Mouse (Mus musculus) heart, embryonic 14.5 days (tissue): ENCODE results near the gene Gria1. TPM values are rescaled to one million over a fixed set of nuclear protein-coding genes. Genes with fewer than 3 reads are reported as not detected.

ENCODE experiments used
- ATAC-seq: fragments of 200-750 bp; cut with Nextera tagmentation; 2 replicates; pipeline ENCODE4 v1.8.0; 2017; ENCODE audit warnings: low read depth, moderate TSS enrichment; ENCODE audit not compliant: insufficient number of reproducible peaks, insufficient read depth, low FRiP score
- H3K27ac ChIP-seq, 2 experiments: fragments of 200-500 bp in 1 of 2; fragments of 300-500 bp in 1 of 2; sonication (generic) in 1 of 2; replicated peaks in 1 of 2; 2 replicates each; pipeline ENCODE4 v1.5.1; 2012 to 2014; ENCODE audit warnings: low read depth in 2 of 2, low read length in 2 of 2, control low read depth in 1 of 2, mild to moderate bottlenecking in 1 of 2, mixed read lengths in 1 of 2; ENCODE audit not compliant: control insufficient read depth in 1 of 2, insufficient read depth in 1 of 2
- H3K27me3 ChIP-seq: fragments of 300-500 bp; sonication (generic); 2 replicates; pipeline ENCODE4 v1.6.1; 2014; ENCODE audit warnings: mild to moderate bottlenecking, low read length, control low read depth; ENCODE audit not compliant: control insufficient read depth, insufficient read depth
- H3K36me3 ChIP-seq: fragments of 300-500 bp; sonication (generic); 2 replicates; pipeline ENCODE4 v1.6.1; 2014; ENCODE audit warnings: mild to moderate bottlenecking, control low read depth, low read length, mixed read lengths; ENCODE audit not compliant: control insufficient read depth, insufficient read depth
- H3K4me1 ChIP-seq, 2 experiments: fragments of 200-500 bp in 1 of 2; fragments of 300-500 bp in 1 of 2; sonication (generic) in 1 of 2; 2 replicates each; pipeline ENCODE4 v1.6.1; 2012 to 2014; ENCODE audit warnings: low read length in 2 of 2, control low read depth in 1 of 2, mixed read lengths in 1 of 2; ENCODE audit not compliant: control insufficient read depth in 2 of 2, insufficient read depth in 2 of 2
- H3K4me2 ChIP-seq: fragments of 300-500 bp; sonication (generic); 2 replicates; pipeline ENCODE4 v1.6.1; 2014; ENCODE audit warnings: mild to moderate bottlenecking, low read length
- H3K4me3 ChIP-seq, 2 experiments: fragments of 200-500 bp in 1 of 2; fragments of 300-500 bp in 1 of 2; sonication (generic) in 1 of 2; 2 replicates each; pipeline ENCODE4 v1.5.1; 2012 to 2014; ENCODE audit warnings: low read length in 2 of 2, mild to moderate bottlenecking in 2 of 2, control low read depth in 1 of 2, low read depth in 1 of 2, moderate library complexity in 1 of 2; ENCODE audit not compliant: control insufficient read depth in 1 of 2, insufficient read depth in 1 of 2
- H3K9ac ChIP-seq: fragments of 300-500 bp; sonication (generic); 2 replicates; pipeline ENCODE4 v1.6.1; 2014; ENCODE audit warnings: mild to moderate bottlenecking, low read length
- H3K9me3 ChIP-seq: fragments of 300-500 bp; sonication (generic); 2 replicates; pipeline ENCODE4 v1.6.1; 2016; ENCODE audit warnings: low read length, control low read depth; ENCODE audit not compliant: control insufficient read depth
- WGBS: fragments of 180-500 bp; shearing (Covaris S2); extraction: QIAGEN DNeasy Blood & Tissue Kit; methylation state at CpG from one replicate; pipeline ENCODE4 v1.1.7; 2014; 5-methylcytosine and 5-hydroxymethylcytosine counted together
- polyA plus RNA-seq: library from polyadenylated mRNA; unstranded; fragments of >200 nt; fragmentation: Nextera tagmentation; extraction: Ambion mirVana; gene quantifications from 2 replicates; pipeline ENCODE4 v1.2.1, GENCODE M21; 2014

Gria1 gene
- polyA plus RNA-seq, 1 experiment from 2014 or later, result 5.9 TPM

DNA sequence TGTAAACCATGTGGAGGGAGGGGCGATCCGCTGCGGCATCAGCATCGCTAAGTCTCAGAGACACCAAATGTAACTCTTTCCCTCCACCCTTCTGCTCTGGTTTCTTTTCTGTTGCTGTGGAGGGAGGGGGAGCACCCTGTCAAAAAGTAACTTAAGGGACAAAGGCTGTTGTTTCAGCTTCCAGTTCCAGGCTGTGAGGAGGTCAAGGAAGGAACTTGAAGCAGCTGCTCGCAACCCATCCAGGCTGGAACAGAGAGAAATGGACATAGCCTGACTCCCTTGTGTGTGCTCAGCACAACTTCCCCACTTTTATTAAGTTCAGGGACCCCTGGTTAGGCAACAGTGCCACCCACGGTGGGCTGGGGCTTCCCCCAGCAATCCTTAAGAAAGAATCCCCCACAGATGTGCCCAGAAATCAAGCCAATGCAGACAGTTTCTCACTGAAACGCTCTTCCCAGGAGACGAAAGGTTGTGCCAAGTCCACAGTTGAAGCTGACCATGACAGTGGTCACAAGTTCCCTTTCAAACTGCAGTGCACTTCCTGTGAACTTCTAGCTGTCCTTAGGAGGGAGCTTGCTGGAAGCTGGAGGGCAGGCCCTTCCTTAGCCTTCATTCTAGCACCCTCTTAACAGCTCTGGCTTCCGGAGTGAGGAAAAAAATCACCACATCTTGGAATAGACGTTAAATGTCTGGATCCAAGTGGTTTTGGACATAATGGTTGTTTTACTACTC lies 190.2 kb downstream of the Gria1 start:
- H3K9ac ChIP-seq, result no peak overlapping the region
- ATAC-seq, result no peak
- H3K36me3 ChIP-seq, result no peaks in the 10 kb centered on the region
- no peaks in the 10 kb centered on the region for H3K27me3 ChIP-seq
- no peak overlapping the region for H3K4me3 ChIP-seq
- peaks cover under 1% of the 10 kb centered on the region; the same call in 1 of the 2 replicates for H3K9me3 ChIP-seq
- 57% methylated on average over 10 of the region's 10 CpGs for WGBS
- peaks cover 0 to 5% of the 10 kb centered on the region in 2 experiments; a peak in 2 of 4 replicates for H3K4me1 ChIP-seq
- H3K27ac ChIP-seq, result no peak overlapping the region
- no peak overlapping the region for H3K4me2 ChIP-seq

GRCm38 (mm10) chr11:57204371-57204770 lies 193.2 kb downstream of the Gria1 start:
- H3K4me1 ChIP-seq, result peaks cover 0 to 5% of the 10 kb centered on the region in 2 experiments; a peak in 2 of 4 replicates
- H3K27ac ChIP-seq, result no peak overlapping the region
- ATAC-seq, result no peak
- H3K36me3 ChIP-seq, result no peaks in the 10 kb centered on the region
- H3K27me3 ChIP-seq, result no peaks in the 10 kb centered on the region
- H3K9ac ChIP-seq, result no peak overlapping the region
- H3K4me3 ChIP-seq, result no peak overlapping the region
- H3K4me2 ChIP-seq, result no peak overlapping the region
- WGBS, result 50% methylated on average over 6 of the region's 6 CpGs
- no peaks in the 10 kb centered on the region for H3K9me3 ChIP-seq

DNA sequence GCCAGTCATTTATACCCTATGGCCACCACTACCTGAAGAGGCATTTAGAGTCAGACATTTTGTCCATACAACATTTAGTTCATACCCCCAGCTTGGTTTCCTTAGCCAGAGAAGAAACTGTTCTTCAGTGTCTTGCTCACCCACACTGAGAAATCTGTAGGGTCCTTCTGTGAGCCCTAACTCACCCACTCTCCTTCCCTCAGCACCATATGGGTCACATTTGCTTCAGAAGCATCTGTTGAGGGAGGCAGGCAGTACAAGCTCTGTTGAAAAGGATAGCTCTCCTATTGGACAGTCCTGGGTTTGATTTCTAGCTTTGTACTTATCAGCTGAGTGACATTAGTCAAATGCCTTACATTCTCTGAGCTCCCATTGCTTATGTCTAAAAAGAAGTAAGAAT lies 196.1 kb downstream of the Gria1 start:
- H3K4me1 ChIP-seq, result 0 out of 4 replicates have a peak, but pooled peaks cover 0 to 3% of the 10 kb centered on the region in 2 experiments
- no peaks in the 10 kb centered on the region for H3K27me3 ChIP-seq
- H3K27ac ChIP-seq, result no peak overlapping the region
- no peak overlapping the region for H3K9ac ChIP-seq
- H3K9me3 ChIP-seq, result no peaks in the 10 kb centered on the region
- no peaks in the 10 kb centered on the region for H3K36me3 ChIP-seq
- no peak overlapping the region for H3K4me3 ChIP-seq
- ATAC-seq, result no peak
- H3K4me2 ChIP-seq, result no peak overlapping the region

- WGBS, result 90% methylated on average over 7 of the region's 7 CpGs
- 0 out of 4 replicates have a peak, but pooled peaks cover 0 to 3% of the 10 kb centered on the region in 2 experiments for H3K4me1 ChIP-seq
- H3K9ac ChIP-seq, result no peak overlapping the region
Measured at GRCm38 (mm10) chr11:57214079-57214478, 202.9 kb downstream of the Gria1 start.

GRCm38 (mm10) chr11:57214583-57214982 lies 203.4 kb downstream of the Gria1 start:
- Histone ChIP-seq H3K27ac (no peak overlapping the region), H3K4me2 (no peak overlapping the region), H3K36me3 (no peaks in the 10 kb centered on the region), H3K9ac (no peak overlapping the region), H3K27me3 (no peaks in the 10 kb centered on the region), H3K9me3 (no peaks in the 10 kb centered on the region), H3K4me3 (no peak overlapping the region), H3K4me1 (0 out of 4 replicates have a peak, but pooled peaks cover 0 to 3% of the 10 kb centered on the region in 2 experiments)
- no peak for ATAC-seq
- WGBS, result 76% methylated on average over 5 of the region's 5 CpGs

More at GRCm38 (mm10) chr11:57214079-57214478, 202.9 kb downstream of the Gria1 start:
- Histone ChIP-seq H3K27ac (no peak overlapping the region), H3K36me3 (no peaks in the 10 kb centered on the region), H3K4me3 (no peak overlapping the region), H3K9me3 (no peaks in the 10 kb centered on the region), H3K27me3 (no peaks in the 10 kb centered on the region), H3K4me2 (no peak overlapping the region)
- ATAC-seq, result no peak

GRCm38 (mm10) chr11:57222797-57223569 lies 211.8 kb downstream of the Gria1 start:
- Histone ChIP-seq H3K9me3 (no peaks in the 10 kb centered on the region), H3K4me2 (no peak overlapping the region), H3K4me3 (no peak overlapping the region), H3K27ac (no peak overlapping the region), H3K27me3 (no peaks in the 10 kb centered on the region), H3K9ac (no peak overlapping the region), H3K4me1 (no peaks in the 10 kb centered on the region), H3K36me3 (no peaks in the 10 kb centered on the region)
- WGBS, result 67% methylated on average over 8 of the region's 8 CpGs
- ATAC-seq, result no peak

GRCm38 (mm10) chr11:57235446-57235845 lies 224.3 kb downstream of the Gria1 start:
- no peak overlapping the region for H3K4me3 ChIP-seq
- WGBS, result 72% methylated on average over 2 of the region's 2 CpGs
- H3K9me3 ChIP-seq, result no peaks in the 10 kb centered on the region
- H3K9ac ChIP-seq, result no peak overlapping the region
- H3K4me2 ChIP-seq, result no peak overlapping the region
- no peak overlapping the region for H3K27ac ChIP-seq
- no peaks in the 10 kb centered on the region for H3K4me1 ChIP-seq
- no peaks in the 10 kb centered on the region for H3K27me3 ChIP-seq
- H3K36me3 ChIP-seq, result no peaks in the 10 kb centered on the region
- ATAC-seq, result no peak
